Mouse (Mus musculus) liver, adult 2 months (tissue): ENCODE measurements around the gene Vav2. TPM values are rescaled to one million over a fixed set of nuclear protein-coding genes. Genes with fewer than 3 reads are reported as not detected.

Experiments used
- DNase-seq: peaks from one replicate; pipeline ENCODE4 v3.0.0-alpha.2; 2011; ENCODE audit warnings: low read depth, low spot score; ENCODE audit errors: extremely low read depth
- H3K27ac ChIP-seq: fragments of 200-500 bp; replicated peaks from 2 replicates; pipeline ENCODE4 v1.5.1; 2012; ENCODE audit warnings: low read depth, mild to moderate bottlenecking, control low read depth, inconsistent platforms, low read length; ENCODE audit not compliant: insufficient read depth
- H3K27me3 ChIP-seq: fragments of 200-500 bp; 2 replicates; pipeline ENCODE4 v1.6.1; 2012; ENCODE audit warnings: mild to moderate bottlenecking, moderate library complexity, low read length, inconsistent platforms; ENCODE audit not compliant: control insufficient read depth, insufficient read depth
- H3K36me3 ChIP-seq: fragments of 200-500 bp; 2 replicates; pipeline ENCODE4 v1.6.1; 2012; ENCODE audit warnings: low read length, inconsistent platforms; ENCODE audit not compliant: control insufficient read depth, insufficient read depth
- H3K4me1 ChIP-seq: fragments of 200-500 bp; 2 replicates; pipeline ENCODE4 v1.6.1; 2011; ENCODE audit warnings: low read length; ENCODE audit not compliant: control insufficient read depth, insufficient read depth
- H3K4me3 ChIP-seq: fragments of 200-500 bp; 2 replicates; pipeline ENCODE4 v1.5.1; 2011; ENCODE audit warnings: low read depth, mild to moderate bottlenecking, control low read depth, low read length, moderate library complexity; ENCODE audit not compliant: insufficient read depth
- H3K79me2 ChIP-seq: fragments of 200-500 bp; 2 replicates; pipeline ENCODE4 v1.6.1; 2012; ENCODE audit warnings: inconsistent platforms, mild to moderate bottlenecking, low read length, moderate library complexity; ENCODE audit not compliant: control insufficient read depth, insufficient read depth
- H3K9ac ChIP-seq: fragments of 200-500 bp; 2 replicates; pipeline ENCODE4 v1.6.1; 2012; ENCODE audit warnings: low read depth, mild to moderate bottlenecking, control low read depth, inconsistent platforms, low read length
- CTCF ChIP-seq: fragments of 200-500 bp; IDR thresholded peaks from 2 replicates; pipeline ENCODE4 v1.5.1; 2011; ENCODE audit warnings: low read depth, low read length, control low read depth
- POLR2A ChIP-seq: fragments of 200-500 bp; IDR thresholded peaks from 2 replicates; pipeline ENCODE4 v1.6.1; 2011; ENCODE audit warnings: low read length, control low read depth; ENCODE audit not compliant: insufficient read depth; ENCODE audit errors: extremely low read depth
- WGBS: fragments of 180-500 bp; shearing (Covaris S2); methylation state at CpG from one replicate; pipeline ENCODE4 v1.1.7; 2018; 5-methylcytosine and 5-hydroxymethylcytosine counted together
- polyA plus RNA-seq: library from polyadenylated mRNA; depleted of rRNA; stranded (reverse); fragments of >200 nt; gene quantifications from 2 replicates; pipeline ENCODE4 v1.2.3, GENCODE M21; 2012; rRNA removed
- total RNA-seq: library from RNA; depleted of rRNA; stranded (reverse); fragments of >200 nt; gene quantifications from 2 replicates; pipeline ENCODE4 v1.2.3, GENCODE M21; 2014; rRNA removed

The Vav2 gene
- total and polyA plus RNA-seq, 2 experiments: 17.6 to 26.0 TPM

DNA sequence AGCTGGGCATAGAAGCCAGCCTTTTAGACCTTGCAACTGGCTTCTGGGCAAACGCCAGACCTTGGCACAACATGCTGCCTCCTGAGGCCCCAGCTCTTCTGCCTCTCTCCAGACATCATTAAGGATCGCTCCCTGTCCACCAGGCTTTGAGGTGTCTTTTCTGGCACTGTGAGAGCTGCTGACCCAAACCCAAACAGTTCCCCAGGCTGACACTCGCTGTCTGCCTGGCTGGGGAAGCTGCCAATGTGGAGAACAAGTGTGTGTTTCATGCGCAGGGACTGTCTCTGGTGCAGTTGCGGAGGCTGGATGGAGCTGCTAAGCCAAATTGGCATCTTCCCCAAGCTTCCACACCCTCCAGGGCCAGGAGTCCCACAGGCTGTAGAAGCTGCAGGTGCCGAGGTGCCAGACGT is 203.8 kb downstream of the Vav2 start:
- Histone ChIP-seq H3K4me1 (peaks cover 6% of the 10 kb centered on the region), H3K27me3 (no peaks in the 10 kb centered on the region), H3K36me3 (peaks cover 57% of the 10 kb centered on the region), H3K79me2 (no peaks in the 10 kb centered on the region), H3K4me3 (no peak overlapping the region), H3K27ac (no peak overlapping the region), H3K9ac (no peak overlapping the region)
- TF ChIP-seq POLR2A (no peak), CTCF (no peak)
- peak; percentile 38 for DNase-seq
- 62% methylated on average over 7 of the region's 7 CpGs for WGBS

DNA sequence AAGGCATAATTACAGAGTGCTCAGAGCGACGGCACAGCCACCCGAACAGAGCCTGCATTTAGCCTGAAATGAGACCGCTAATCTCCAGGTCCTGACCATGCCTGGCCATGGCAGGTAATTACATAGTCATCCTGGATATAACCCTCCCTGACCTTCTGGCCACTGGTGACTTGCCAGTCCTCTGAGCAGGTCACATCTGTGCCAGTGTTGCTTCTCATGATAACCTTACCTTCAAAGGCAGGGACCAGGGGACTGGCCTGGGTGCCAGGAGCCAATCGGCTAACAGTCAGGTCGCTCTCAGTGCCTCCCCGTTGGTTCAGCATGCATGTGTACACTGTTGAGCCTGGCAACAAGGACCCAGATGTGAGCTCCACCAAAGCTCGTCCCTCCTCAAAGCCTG is 208.3 kb downstream of the Vav2 start:
- Histone ChIP-seq H3K4me1 (peaks cover 32% of the 10 kb centered on the region), H3K9ac (peak overlapping the region; percentile 8), H3K4me3 (no peak overlapping the region), H3K36me3 (peaks cover 41% of the 10 kb centered on the region), H3K27me3 (no peaks in the 10 kb centered on the region), H3K79me2 (no peaks in the 10 kb centered on the region), H3K27ac (peak overlapping the region; percentile 64)
- 25% methylated on average over 8 of the region's 8 CpGs for WGBS
- no peak for TF ChIP-seq CTCF
- no peak for TF ChIP-seq POLR2A
- peak; percentile 96 for DNase-seq

DNA sequence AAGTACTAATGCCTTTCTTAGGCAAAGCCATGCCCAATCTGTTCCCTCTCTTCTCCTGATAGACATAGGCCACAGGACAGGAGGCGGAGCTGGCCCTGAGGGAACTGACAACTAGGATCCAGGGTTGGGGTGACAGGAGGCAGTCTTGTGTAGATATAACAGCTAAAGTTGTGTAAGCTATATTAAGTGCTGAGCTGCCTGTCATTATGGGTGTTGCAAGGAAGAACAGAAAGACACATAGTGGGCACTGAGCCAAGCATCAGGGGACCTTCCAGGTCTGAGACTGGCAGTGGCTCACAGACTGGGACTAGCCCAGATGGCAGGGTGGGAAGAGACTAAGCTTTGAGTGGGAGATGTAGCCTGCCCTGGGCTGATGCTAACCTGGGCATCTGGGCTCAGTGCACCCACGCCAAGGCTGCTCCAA is 208.7 kb downstream of the Vav2 start:
- TF ChIP-seq CTCF (no peak), POLR2A (no peak)
- Histone ChIP-seq H3K9ac (peak overlapping the region; percentile 8), H3K79me2 (no peaks in the 10 kb centered on the region), H3K4me1 (peaks cover 36% of the 10 kb centered on the region), H3K4me3 (no peak overlapping the region), H3K36me3 (peaks cover 37% of the 10 kb centered on the region), H3K27ac (peak overlapping the region; percentile 64), H3K27me3 (no peaks in the 10 kb centered on the region)
- WGBS: 63% methylated on average over 2 of the region's 2 CpGs
- DNase-seq: peak; percentile 41

DNA sequence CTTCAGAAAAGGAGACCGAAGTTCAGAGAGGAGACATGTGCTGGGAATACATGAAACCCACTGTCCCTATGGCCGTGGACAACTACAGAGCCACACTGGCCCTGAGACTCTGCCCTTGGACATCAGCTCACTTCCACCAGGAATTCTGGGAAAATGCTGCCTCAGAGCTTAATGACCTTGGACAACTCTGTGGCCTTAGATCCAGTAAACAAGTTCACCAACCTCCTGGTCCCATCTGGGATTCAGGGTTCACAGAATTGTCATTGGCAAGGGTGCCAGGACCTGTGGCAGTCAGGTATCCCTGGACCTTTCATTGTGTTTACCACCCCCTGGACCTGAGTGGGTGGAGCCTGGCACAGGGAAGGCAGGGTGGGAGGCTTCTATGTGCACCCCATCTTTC is 211.3 kb downstream of the Vav2 start:
- DNase-seq: peak; percentile 99
- TF ChIP-seq POLR2A: no peak
- no peak for TF ChIP-seq CTCF
- H3K4me3 ChIP-seq: no peak overlapping the region
- H3K36me3 ChIP-seq: peaks cover 26% of the 10 kb centered on the region
- 0 out of 2 replicates have a peak overlapping the region, but pooled peaks have one; percentile 18 for H3K9ac ChIP-seq
- H3K4me1 ChIP-seq: peaks cover 50% of the 10 kb centered on the region
- H3K79me2 ChIP-seq: no peaks in the 10 kb centered on the region
- WGBS: 15% methylated on average over 2 of the region's 2 CpGs
- peak overlapping the region; percentile 79 for H3K27ac ChIP-seq
- H3K27me3 ChIP-seq: no peaks in the 10 kb centered on the region

Other genes with a start within 250 kb of the Vav2 start
- 382 and 424 TPM in 2 replicates for gene Sardh, start 178.7 kb downstream of the Vav2 start, total RNA-seq
- gene Sardh, start 178.7 kb downstream of the Vav2 start, polyA plus RNA-seq: 768 and 871 TPM in 2 replicates
- gene Brd3os, start 15.3 kb upstream of the Vav2 start, total RNA-seq: 0.09 and 0.40 TPM in 2 replicates
- 0.61 and 0.82 TPM in 2 replicates for gene Brd3os, start 15.3 kb upstream of the Vav2 start, polyA plus RNA-seq
- 5.8 and 7.9 TPM in 2 replicates for gene Brd3, start 80.6 kb upstream of the Vav2 start, total RNA-seq
- gene Brd3, start 80.6 kb upstream of the Vav2 start, polyA plus RNA-seq: 14.8 and 17.2 TPM in 2 replicates
- 16.7 and 20.4 TPM in 2 replicates for gene Wdr5, start 88.1 kb upstream of the Vav2 start, total RNA-seq
- 17.2 and 18.3 TPM in 2 replicates for gene Wdr5, start 88.1 kb upstream of the Vav2 start, polyA plus RNA-seq
- 108 and 124 TPM in 2 replicates for gene Rxra, start 249.4 kb upstream of the Vav2 start, total RNA-seq
- 303 and 313 TPM in 2 replicates for gene Rxra, start 249.4 kb upstream of the Vav2 start, polyA plus RNA-seq